Mouse (Mus musculus) yolk sac, embryonic 10.5 days (tissue): ENCODE data around the gene Cacna1e.

Source experiments
- DNase-seq: peaks from one replicate; pipeline ENCODE4 v3.0.0-alpha.2; 2017; ENCODE audit warnings: low spot score

Gene Cacna1e

DNA sequence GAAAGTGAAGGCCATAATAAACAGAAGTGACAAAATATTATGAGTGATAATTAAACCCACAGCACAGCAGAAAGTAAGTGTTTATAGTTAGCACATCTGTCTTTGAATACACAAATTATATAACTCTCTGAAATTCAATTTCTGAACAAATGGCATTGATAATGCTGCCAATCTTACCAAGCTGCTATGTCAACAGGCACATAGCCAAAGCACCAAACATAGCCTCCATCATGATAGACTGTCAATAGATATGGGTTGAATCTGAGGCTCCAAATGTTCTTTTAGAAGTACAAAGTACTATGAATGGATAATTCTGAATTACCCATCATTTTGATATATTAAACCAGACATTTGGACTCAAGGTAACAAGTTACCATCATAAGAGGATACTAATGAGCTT lies 372.6 kb downstream of the Cacna1e start:
- no peak for DNase-seq

DNA sequence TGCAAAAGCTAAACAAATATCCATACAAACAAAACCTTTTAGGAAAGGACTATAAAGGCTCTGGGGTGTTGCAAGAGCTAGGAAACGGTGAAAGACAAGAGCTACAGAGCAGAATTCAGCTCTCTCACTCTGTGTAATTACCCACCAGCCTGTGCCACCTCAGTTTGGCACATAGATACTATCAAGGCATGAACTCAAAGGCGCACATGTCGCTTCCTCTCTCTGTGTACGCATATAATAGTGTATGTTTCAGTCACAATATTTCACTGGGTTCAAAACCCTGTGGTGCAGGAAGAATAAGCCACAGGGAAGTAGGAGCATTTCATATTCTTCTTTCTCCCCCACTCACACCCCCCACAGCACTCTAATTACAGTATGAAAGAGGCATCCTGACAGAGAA lies 380.3 kb downstream of the Cacna1e start:
- DNase-seq, result no peak

DNA sequence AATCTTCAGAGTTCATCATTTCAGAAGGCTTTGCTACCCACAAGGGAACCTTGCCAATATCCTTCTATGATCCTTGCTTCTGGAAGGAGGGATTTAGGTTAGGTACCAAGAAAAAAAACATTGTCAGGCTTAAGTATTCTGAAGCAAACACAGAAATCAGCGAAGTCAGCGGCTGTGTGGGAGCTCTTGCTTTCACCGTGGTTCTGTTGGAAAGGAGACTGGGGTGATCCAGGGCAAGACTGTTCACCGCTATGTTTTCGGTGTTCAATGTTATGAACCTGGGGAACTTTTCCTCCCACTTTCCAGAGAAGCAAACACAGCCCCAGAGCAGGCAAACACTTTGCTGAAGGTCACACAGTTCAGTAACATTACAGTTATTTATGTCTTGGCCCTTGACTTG lies 383.4 kb downstream of the Cacna1e start:
- DNase-seq, result no peak

DNA sequence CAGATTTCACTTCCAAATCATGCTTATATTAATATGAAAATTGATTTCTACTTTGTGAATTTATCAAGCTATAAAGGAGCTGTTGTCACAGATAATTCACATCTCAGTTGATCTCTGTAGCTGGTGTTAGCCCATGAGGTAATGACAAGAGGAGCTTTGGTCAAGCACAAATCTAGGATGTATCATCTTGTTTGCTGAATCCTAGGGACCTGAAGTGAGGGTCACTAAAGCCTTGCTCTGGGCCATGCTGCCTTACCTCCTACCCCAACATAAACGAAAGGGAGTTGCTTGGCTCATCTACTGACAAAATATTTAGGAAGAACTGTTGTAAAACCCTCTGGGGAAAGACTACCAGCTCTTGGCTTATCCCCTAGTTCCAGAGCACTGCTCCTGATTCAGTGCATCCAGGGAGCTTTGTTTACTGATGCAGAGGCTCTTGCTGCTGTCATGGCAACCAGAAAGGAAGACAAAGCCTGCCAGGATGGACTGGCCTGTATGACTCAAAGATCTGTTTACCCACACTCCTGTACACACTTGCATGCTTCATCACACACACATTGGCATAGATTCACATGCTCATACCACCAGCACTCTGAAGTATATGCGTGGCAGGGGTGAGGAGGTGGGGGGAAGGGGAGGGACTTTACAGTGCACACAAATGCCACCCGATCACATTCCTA lies 384.0 kb downstream of the Cacna1e start:
- DNase-seq, result no peak

DNA sequence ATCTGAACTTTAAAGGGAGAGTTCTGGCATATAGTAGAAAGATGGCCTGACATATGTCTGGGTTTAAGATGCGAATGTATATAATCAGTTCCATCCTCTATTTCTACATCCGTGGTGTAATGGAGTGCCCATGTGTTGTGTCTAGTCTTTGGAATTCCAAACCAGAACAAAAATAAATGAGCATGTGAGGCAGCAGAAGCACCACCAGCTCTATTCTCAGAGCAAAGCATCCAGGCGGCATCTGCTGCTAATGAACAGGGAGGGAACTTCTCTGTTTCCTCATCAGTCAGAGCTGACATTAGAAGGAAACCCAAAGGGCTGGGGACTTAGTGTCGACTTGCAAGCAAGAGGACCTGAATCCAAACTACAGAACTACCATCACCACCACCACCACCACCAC lies 385.5 kb downstream of the Cacna1e start:
- no peak for DNase-seq

DNA sequence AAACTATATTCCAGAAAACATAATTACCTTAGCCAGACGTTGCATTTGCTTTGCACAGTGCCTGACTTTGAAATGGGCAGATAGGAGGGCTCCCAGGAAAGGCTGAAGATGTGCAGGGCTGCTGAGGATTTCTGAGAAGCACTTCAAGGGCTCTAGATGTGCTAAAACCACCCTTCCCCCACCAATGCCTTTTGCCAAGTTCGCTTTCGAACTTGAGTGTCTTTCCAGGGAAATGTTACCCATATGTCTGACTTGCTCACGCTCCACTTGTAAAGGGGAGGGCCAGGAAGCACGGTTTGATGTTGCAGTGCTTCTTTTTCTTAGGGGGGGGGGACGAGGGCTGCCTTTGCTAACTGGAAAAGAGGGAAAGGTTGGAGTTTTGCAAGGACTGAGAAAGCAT lies 393.2 kb downstream of the Cacna1e start:
- no peak for DNase-seq

DNA sequence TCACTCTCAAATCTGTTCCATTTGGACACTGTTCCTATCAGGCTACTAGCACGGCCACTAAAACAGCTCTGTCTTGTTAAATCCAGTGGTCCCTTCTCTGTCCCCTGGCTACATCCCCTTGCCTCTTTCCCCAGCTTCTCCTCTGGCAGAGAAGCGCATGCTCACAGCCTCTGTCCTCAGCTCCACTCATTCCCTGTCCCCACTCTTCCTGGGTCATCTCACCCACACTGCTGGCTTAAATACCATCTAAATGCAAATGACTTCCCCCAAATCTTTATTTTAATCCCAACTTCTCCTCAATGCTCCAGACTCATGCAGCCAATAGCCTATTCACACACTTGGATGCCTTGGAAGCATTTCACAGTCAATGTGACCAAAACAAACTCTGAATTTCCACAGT lies 407.6 kb downstream of the Cacna1e start:
- DNase-seq, result no peak

DNA sequence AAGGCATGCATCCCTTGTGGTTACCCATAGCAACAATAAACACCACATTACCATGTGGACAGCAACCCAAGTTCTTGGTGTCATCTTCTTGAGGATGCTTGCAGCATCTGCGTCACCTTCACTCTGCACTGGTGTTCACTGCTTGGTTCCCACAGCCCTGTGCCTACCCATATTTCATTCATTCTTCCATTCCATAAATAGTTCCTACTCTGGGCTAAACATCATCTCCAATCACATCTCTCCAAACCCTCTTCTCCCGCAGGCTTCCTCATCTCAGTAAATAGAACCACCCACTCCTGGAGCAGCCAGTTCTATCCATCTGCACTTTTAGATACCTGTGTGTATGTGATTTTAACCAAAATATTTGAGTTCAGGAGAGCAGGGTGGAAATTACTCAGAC lies 408.6 kb downstream of the Cacna1e start:
- no peak for DNase-seq

DNA sequence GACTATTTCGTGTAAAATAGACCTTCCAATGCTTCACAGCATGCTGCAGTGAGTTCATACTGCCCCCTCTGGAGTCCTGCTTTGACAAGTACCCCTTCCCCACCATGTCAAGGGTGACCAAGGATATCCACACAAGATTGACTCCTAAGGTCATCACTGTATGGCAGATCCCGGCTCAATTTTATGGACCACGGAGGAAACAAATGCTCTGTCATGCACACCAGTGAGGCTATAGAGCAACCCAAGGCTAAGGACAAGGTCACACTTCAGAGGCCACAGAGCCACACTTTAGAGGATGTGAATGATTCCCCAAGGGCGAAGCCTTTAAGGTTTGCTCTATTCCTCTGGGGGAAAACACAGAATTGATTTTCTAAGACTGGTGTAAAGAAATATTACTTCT lies 410.1 kb downstream of the Cacna1e start:
- DNase-seq, result no peak

DNA sequence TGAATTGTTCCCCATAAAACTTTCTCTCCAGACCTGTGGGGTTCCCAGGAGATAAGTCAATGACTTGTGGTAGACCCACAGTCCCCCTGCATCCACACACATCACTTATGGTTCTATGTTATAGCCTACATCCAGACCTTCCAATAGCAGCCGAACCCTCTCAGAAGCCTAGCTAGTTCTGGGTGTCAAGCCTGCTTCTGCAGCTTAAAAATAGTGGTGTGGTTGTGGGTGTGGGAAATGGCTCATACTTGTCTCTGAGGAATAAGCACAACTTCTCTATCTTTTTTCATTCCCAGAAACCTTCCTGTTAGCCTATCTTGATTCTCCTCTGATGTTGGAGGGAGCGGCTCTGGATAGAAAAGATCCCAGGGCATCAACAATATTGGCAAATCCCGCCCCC lies 417.0 kb downstream of the Cacna1e start:
- DNase-seq, result no peak

DNA sequence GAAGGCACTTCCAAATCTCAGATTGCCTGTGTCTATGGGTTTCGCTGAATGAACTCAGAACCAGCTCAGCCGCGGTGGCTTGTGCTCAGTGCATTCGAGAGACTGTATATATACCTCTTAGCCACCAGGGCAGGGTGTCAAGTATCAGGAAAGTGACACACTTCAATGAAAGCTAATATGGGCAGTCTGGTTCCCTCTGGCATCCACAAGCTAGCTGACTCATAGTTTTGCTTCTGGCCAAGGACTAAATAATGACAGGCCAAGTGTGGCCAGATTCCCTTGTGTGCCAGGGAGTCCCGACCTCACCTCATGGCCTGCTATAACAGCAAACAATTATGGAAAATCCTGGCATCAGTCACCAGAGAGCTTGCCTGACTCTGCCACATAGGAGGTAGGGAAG lies 422.8 kb downstream of the Cacna1e start:
- no peak for DNase-seq

DNA sequence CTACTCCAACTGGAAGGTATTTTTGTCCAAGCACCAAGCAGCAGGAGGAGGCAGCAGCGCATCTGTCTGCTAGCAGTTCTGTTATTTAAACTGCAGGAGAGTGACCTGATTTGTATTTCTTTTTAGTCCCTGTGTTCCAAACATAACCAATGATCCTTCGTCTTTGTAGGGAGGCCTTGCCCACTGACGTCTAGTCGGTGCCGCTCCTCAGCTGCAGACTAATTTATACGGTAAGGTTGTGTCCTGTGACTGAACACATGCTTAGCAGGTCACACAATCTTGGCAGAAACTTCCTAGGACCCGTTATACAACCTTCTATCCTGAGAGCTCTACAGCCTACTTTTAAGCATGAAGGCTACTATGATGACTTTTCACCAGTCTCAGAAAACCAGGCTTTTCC lies 424.2 kb downstream of the Cacna1e start:
- no peak for DNase-seq

DNA sequence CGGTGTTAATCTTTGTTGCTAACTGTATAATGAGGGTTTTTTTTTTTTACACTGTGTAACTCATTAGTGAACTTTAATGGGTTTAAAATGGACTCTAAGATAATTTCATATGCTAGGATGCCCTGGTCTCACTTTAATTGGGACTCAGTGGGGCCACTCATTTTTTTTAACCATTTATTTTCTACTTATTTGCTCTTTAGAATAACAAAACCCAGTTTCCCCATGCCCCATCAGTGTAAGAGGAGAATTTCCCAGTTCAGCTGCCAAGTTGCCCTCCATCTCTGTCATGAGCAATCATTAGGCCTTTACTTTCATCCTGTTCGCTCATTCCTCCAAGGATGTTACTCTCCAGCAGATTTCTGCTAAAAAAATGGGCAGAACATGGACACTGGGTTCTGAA lies 425.7 kb downstream of the Cacna1e start:
- no peak for DNase-seq

DNA sequence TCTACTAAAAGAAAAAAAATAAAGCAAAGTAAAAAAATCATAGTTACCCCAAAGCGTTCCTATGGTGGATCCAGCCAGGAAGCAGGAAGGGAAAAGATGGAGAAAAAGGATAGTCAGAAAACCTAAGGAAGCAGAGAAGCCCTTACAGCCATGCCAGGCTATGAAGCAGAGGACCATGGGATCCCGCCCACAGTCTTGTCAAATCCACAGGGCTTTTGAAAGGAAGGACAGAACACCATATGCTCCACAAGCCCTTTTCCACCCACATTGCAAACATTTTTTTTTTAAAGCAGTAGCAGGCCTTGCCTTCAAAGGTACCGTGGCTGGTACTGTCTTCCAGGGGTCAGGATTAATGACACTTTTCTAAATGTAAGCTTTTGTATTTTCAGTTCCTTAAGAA lies 433.5 kb downstream of the Cacna1e start:
- no peak for DNase-seq

DNA sequence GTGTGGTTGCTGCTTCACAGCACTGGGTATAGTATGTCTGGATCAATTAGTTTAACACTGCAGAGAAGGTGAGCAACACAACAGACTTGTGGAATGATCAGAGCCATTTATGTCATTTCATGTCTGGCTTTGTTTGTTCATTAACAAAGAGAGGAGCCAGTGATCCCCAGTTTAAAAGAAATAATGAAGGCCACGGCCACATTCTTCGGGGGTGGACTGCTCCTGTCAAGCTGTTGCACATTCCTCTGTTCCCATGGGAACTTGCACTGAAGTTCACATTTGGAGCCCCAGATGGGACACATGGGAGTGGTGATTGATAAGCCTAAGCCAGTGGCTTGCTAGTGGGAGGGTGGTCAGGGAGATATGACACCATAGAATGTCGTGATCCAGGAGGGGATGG lies 437.8 kb downstream of the Cacna1e start:
- no peak for DNase-seq

DNA sequence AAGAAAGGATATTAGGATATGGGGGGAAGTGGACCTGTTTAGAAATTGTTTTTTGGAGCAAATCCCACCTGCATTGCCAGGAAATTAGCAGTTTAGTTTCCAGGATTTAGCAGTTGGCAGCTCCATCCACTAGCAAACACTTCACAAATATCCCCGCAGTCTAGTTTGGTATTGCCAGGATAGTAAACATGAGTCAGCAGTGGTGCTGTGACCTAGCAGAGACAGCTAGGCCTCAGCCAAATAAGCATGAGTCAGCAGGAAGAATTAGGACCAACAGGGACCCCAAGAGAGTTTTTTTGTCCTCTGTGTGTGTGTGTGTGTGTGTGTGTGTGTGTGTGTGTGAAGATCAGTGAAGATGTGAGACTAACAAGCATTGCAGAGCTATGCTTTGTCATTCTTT lies 450.8 kb downstream of the Cacna1e start:
- no peak for DNase-seq

DNA sequence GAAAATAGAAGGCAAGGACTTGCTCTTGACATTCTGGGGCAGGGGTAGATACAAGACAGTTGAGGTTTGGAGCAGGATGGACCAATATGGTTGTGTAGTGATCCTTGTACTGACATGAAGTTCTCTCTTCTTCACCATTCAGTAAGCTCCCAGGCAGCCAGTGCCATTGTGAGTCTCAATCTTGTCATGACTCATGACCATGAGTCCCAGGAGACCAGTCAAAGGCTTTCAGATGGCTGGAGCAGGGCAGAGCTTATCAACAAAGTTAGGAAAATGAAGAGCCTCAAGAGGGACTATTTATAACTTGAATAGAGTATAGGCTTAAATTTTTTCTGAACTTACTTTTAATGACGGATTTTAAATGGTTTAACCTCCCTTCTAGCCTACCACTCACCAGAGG lies 451.2 kb downstream of the Cacna1e start:
- no peak for DNase-seq

DNA sequence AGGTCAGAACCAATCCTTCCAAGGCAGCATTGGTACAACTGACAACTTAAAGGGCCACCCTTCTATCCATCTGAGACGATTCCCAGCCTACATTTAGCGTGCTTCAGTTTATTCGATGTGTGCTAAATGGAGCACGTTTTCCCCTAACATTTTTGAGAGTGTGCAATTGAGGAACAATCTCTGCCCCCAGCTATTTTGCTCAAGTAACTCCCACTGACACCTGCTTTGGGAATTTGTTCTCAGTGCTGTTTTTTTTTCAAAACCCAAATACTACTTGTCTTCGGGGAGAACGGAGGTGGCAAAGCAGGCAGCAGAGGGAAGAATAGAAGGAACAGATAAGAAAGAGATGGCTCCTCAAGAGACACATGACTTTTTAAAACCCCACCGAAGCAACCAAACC lies 456.0 kb downstream of the Cacna1e start:
- DNase-seq, result no peak

DNA sequence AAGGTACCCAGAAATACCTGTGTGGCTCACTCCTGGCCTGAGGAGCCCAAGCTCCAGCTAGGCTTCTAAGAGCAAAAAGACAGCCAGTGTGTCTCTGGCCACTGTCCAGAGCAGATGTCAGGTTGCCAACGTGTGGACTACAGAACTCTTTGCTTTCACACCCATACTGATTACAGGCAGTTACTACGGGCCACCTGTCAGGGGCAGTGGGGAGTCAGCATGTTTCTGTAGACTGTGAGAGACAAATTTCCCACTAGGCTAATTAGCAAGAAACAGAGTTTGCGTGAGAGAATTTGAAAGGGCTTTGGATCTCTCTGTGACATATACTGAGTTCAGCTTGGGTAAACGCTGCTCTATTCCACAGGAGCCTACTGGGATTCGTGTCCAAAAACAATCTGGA lies 466.0 kb downstream of the Cacna1e start:
- DNase-seq, result no peak

DNA sequence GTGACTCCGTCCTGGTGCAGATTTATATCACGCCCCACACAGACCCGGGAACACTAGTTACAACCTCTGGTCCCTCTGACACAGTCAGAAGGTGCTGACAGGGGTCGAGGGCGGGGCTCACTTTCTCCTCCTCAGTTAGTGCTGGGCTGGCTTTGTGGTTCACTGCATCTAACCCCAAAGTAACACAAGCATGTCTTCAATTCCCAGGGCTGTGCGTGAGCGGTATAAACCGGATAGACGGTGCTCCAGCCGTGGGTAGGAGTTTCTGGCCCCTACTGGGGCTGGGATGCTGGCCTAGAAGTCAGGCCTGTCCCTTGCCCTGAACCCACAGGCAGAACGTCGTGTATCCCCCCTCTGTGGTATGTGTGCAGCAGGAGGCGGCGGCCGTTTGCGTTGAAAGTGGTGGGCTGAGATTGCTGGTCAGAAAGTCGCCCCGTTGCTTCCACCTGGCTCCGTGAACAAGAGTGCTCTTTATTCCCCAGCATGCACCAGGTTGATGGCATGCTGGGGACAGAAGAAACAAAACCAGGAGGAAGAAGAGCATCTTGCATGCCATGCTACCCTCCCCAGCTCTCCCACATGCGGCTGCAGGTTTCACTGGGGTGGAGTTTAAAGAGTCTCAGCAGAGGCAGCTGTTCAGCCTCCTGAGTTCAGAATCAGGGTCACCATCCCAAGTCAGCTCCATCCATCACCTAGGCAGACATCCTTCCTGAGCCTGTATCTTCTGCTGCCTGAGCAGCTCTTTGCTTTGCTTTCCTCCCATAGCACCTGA lies 467.7 kb downstream of the Cacna1e start:
- no peak for DNase-seq

DNA sequence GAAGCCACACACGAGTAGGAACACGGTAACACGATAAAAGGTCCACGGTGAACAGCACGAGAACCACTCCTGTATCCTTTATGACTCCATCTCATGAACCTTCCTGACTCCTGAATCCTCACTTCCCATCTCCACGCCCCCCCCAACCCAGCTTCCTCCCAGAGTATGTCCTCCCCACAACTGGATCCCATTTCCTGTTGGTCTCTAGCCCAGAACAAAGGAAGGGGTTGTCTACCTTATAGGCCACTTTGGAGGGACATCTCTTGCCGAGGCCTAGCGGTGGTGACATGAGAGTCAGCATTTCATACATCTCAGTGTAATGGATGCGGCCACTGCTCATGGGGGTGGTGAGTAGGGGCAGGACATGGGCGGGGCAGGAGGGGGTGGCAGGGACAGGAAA lies 468.5 kb downstream of the Cacna1e start:
- no peak for DNase-seq

DNA sequence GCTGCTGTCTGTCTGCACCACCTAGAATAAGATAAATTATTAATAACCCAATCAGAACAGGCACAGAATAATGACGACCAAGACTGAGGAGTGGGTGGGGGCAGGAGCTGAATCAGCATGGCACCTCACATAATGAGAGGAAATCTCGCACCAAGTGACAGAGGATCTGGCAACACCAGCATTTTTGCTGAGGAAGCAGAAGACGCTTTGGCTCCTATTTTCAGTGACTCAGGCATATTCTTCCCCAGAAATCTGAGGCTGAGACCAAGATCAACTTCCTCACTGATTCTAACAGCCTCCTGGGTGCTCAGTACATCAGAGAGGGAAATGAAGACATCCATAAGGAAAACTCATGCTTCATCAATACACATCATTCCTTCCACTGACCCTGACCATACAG lies 471.2 kb downstream of the Cacna1e start:
- no peak for DNase-seq

DNA sequence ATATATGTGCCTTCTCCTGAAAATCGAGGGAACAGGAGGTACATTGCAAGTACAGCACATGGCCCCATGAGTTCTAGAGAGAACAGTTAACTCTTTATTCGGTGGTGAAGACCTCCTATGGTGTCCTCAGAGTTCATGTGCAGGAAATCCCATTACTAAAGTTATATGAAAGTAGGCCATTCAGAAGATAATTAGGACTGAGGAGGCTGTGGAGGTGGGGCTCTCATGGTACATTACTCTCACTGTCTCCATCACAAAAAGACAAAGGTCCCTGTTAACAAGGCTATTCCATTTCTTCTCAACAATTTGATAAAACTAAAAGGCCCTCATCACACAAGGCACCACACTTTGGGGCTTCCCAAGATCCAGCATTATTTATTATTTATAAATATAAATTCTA lies 475.2 kb downstream of the Cacna1e start:
- no peak for DNase-seq

DNA sequence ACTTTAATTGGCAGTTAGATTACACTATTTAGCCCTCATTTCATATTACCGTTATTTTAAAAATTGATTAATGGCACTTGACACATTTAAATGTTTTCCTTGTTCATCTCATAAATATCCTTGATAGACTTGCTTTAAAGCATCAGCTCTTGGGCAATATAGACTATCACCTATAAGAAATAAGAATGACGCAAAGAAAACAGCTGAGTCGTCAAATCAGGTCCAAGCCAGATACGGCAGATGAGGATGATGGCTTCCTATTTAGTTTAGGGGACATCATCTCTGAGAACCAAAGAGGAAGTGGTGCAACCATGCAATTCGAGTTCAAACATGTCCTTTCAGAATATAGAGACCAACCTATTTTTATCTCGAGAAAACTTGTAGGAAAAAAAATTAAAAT lies 492.3 kb downstream of the Cacna1e start:
- DNase-seq, result no peak
